Mouse (Mus musculus) heart, postnatal 0 days (tissue): Measurements from ENCODE around the gene Mep1a.

Experiments used
- CTCF ChIP-seq: IDR thresholded peaks from 2 replicates; pipeline ENCODE4 v1.5.1; 2016; ENCODE audit warnings: antibody characterized with exemption, control low read depth, low read depth
- EP300 ChIP-seq: IDR thresholded peaks from 2 replicates; pipeline ENCODE4 v1.6.1; 2016; ENCODE audit warnings: antibody characterized with exemption, low read depth

DNA sequence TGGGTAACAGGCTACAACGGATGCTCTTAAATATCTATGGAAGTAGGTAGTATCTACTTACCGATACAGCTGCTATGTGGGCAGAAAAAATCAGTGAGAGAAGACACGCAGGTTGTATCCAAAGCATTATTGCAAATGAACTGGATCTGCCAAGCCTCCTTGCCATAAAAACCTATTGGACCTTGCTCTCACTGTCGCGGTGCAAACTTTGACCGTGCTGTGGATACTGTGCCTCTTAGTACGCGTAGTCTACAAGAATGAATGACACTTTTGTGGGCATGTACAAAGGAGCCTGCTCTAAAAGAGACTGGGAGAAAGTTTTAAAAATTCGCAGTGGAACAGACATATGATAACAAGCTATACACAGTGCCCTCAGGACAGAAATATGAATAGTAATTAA is at the start of gene Mep1a:
- TF ChIP-seq CTCF, result no peak
- no peak for TF ChIP-seq EP300
